Mouse (Mus musculus) left cerebral cortex, adult 11 months (tissue): ENCODE data around the gene Dkk3.

ENCODE experiments used
- DNase-seq: peaks from one replicate; pipeline ENCODE4 v3.0.0; 2022; ENCODE audit warnings: low spot score

Gene Dkk3

DNA sequence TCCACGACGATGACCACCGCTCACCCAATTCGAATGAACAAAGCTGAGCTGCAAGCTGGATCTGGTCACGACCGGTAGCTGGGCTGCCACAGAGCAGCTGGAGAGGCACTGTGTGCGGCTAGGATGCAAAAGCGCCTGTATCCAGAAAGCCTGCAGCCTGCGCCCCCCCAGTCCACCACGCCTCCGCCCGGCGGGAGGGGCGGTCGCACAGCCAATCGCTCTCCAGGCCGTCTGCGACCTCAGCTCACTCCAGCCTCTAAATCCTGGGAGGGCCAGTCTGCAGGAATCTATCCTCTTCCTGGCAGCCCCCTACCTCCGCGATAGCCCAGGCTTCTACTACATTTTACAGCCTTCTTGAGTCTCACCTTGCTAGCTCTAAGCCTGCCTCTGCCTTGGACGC lies at the start of gene Dkk3:
Gene Dkk3 (minus strand): TSS at position 116 of the 400 bp plus-strand sequence.
- no peak for DNase-seq

DNA sequence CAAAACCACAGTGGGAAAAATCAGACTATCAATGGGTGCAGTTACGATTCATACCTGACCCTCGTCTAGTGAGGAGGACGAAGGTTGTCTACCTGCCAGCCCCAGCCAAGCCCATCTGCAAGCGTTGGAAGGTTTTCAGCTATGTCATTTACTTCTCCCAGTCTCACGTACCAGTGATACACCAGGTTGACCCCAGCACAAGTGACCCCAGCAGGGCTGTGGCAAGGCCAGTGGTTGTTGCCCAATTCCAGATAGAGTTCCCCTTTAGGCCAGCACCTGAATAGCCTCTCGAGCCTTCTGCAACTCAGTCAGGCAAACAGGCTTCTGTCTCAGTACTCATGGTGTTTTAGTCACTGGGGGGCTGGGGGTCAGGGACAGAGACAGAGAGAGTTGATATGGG lies 48.9 kb upstream of the Dkk3 start:
- DNase-seq = no peak

DNA sequence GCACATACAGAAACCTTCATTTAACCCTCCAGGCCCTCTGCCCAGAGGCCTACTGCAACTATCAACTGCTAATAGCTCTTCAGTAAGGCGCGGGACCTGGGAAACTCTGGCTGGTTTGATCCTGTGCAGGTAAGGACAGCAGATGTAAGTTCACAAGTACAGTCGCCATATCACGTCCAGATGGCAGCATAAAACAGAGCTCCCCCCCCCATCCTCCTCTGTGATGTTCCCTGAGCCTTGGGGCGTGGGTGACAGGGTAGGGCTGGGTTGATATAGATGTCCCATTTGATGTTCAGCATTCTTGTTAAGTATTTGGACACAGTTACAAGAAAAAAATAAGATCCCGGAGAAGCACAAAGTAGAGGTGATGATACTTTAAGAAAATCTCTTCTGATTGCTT lies 46.7 kb upstream of the Dkk3 start:
- no peak for DNase-seq

DNA sequence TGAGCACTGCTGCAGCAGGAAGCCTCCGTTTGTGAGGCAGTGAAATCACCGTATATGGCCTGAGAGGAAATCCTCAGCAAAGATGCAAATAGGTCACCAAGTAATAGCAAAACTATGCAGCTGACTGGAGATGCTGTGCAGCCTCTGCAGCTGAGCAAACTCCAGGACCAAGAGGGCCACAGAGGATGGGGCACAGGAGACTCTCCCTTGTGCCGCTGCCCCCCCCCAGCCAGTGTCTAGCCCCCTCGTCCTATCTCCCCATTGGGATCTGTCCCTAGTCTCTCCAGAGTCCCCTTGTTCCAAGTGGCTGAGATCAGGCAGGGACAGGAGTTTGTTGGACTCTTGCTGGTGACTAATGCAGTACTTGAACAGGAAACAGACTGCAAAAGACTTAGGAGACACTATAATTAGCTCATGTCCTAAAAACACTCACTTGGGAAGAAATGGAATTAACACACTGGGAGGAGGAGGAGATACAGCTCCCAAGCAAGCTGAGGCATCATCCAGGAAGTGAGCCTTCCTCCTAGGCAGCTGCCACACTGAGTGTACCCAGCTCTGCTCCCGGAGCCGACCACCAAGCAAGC lies 45.6 kb upstream of the Dkk3 start:
- peak; percentile 58 for DNase-seq

DNA sequence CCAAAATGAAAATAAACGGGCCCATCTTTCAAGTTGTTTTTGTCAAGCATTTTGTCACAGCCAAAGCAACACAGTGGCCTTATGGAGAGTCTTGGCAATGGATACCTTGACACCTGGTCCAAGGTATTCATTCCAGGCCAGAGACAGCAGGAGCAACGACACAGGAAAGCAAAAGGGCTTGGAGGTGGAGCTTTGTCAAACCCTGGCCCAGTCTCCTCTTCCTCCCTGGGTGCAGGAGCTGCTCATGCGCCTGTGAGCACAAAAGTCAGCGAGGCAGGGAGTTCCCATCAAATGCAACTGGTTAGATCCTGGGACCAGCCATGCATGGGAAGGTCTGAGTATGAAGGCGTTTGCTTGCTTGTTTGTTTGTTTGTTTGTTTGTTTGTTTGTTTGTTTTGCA lies 45.1 kb upstream of the Dkk3 start:
- DNase-seq = no peak

DNA sequence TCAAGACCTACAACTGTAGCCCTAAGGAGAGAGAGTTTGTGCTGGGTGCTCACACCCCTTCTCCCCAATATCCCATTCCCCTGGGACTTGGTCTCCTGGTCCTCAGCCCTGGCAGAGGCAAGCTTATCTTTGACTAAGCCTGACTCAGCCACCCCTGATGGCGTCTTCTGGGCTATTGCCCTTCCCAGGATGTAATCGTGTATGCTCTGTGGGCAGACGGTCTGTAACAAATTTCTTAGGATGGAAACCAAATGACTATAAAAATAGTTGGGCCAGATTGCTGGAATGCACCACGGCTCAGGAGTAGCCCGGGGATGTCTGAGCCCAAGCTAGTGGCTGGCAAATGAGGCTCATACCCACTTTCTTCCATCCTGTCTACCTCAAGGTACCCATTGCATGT lies 44.0 kb upstream of the Dkk3 start:
- DNase-seq = no peak

DNA sequence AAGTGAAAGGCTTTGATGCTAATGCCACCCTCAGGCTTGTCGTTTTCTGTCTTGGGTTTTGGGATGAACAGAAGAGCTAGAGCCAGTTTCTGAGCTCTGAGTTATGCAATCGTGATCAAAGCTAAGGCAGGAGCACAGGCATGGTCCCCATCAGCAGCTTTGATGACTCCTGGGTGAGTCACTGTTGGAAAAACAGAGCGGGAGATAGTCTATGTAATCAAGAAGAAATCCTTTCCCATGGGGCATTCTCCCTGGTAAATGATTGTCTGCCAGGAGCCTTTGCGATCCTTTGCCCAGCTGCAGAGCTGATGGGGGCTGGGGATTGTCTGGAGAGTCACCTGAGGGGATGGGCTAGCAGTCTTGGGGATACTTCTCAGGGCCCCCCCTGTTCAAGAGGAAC lies 43.3 kb upstream of the Dkk3 start:
- DNase-seq = no peak

DNA sequence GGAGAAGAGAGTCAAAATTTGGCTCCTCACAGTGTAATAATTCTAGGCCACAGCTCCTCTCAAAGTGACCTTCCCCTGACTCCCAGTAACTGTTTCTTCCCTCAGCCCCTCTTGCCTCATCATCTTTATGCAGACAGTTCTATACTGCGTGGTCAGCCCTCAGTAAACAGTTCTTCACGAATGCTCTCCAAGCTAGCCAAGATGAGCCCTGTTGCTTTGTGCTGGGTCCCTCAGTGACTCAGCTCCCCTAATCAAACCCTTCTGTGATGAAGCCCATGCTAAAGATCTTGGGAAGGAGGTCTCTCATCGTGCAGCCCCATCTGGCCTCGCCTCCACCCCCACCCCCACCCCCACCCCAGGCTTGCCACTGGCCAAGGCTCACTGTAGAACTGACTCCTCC lies 41.9 kb upstream of the Dkk3 start:
- no peak for DNase-seq

DNA sequence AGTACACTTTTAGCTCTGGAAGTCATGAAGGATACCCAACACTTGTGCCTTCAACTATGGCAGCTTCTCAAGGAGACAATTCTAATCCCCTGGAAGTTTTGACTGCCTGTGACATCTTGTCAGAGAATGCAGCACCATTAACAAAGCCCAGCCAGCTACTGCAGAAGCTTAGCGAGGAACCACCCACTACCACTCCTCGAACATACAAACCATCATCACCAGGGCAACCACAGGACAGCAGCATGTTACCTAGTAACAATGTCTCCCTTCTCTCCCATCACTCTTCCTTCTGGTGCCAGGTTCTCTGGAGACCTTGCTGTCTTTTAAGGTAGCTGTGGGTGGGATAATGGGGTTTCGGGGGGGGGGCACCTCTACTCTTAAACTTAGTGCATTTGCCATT lies 40.5 kb upstream of the Dkk3 start:
- no peak for DNase-seq

DNA sequence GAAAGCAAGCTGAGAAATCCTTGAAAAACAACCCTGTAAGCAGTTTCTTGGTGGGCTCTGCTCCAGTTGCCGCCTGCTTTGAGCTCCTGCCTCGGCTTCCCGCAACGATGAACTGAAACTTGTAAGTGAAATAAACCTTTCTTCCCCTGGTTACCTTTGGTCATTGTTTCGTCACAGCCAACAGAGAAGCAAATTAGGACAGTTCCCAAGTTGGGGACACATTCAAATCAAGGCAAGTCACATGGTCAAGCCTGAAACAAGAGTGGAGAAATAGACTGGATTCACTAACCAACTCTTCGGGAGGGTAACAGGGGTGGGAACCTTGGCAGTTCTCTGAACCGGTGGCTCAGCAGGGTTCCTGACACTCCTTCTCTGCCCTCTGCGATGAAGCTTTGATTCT lies 38.6 kb upstream of the Dkk3 start:
- DNase-seq = no peak

DNA sequence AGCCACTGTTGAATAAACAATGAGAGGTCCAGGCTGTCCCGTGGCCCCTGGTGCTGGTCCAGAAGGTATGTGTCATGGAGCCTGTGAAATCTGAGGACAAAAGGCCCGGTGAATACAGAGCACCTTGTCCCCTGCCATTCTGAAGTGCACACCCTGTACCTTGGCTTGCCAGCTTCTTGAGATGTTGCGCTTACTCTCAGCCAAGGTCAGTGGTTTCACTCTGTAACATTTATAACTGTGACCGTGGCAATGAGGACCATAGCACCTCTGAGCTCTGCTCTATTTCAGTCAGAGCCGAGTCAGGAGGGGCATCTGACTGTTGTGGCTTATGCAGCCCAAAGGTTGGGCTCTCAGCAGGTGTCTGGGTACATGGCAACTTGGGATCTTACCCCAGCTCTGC lies 35.4 kb upstream of the Dkk3 start:
- no peak for DNase-seq

DNA sequence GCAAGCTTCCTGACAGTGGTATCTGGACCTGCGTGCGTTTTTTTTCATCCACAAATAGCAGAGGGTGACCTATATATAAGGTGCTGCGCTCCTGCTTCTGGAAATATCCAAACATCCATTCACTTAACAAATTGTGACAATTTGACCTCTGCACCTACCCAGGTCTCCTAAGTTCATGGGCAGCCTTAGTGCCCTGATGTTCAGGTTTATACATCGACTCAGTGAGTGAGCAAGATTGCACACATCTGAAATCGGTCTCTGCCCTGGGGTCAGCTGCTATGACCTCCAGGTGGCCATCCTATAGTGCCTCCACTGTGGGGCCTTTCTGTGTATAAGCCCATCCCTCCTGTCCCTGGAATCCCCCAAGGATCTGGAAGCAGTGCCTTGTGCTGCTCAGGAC lies 33.9 kb upstream of the Dkk3 start:
- no peak for DNase-seq

DNA sequence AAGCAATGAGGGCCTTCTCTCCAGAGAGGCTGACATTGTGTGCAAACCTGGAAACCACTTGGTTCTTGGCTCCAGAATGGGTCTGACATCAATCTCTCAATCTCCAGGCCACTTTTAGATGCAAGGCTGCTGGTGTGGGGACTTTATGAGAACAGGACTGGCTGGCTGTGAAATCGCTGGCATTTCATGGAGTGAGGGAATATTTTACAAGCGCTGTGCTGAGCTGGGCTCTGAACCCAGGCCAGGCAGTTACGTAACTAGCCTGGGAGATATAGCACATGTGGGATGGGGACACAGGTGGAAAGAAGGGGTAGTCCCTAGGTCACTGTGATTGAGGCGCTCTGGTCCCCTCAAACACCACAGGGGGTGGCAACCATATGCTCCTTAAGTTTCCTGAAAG lies 33.4 kb upstream of the Dkk3 start:
- no peak for DNase-seq

DNA sequence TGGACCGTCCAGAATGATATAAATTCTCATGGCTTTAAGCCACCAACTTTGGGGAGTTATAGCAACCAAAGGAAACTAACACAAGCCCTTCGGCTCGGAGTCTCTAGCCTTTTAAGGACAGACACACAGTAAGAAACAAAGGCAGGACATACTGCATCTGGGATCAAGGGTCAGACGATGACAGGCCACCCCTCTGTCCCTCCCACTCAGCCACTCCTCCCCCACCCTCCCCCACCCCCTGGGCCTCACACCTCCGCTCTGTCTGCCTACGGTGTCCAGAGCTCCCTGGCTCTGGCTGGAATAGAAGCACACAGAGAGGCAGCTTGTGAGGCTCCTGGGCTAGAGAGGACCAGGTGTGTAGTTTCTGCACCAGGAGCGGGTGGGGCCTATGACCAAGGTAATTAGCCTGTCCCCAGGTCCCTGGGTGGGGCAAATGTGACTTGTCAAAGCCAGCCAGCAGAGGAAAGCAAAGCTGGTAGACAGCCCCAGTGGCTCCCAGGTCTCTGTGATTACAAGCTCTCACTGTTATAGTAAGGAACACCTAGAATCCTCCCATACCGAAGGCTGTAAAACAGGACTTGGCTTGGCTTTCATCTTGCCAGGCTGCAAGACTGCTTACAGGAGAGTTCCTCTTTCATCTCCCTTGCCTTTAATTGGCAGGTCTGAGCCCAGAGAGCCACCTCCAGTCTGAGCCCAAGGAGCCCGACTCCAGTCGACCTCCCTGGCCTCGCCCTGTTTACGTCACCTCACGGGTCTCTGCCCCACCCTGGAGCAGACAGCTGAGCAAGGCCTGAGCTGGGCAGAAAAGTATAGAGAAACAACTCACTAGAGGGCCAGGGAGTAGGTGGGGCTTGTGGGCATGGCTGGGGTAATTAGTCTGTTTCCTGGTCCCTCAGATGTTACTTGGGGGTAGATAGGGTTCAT lies 28.9 kb upstream of the Dkk3 start:
- no peak for DNase-seq

DNA sequence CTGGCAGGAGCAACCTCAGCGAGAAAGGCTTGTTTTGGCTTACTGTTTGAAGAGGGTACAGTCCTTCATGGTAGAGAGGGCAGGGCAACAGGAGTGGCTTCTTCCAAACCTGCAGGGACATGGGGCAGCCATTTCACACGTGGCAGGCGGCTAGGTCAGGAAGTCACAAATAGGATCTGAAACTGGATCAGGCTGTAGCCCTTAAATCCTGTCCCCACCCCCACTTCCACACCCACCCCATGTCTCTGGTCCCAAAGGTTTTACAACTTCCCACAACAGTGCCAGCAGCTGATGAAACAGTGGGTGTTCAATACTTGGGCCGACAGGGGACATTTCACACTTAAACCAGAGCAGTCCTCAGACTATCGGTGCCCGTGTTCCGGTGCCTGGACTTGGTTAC lies 28.0 kb upstream of the Dkk3 start:
- DNase-seq = no peak

DNA sequence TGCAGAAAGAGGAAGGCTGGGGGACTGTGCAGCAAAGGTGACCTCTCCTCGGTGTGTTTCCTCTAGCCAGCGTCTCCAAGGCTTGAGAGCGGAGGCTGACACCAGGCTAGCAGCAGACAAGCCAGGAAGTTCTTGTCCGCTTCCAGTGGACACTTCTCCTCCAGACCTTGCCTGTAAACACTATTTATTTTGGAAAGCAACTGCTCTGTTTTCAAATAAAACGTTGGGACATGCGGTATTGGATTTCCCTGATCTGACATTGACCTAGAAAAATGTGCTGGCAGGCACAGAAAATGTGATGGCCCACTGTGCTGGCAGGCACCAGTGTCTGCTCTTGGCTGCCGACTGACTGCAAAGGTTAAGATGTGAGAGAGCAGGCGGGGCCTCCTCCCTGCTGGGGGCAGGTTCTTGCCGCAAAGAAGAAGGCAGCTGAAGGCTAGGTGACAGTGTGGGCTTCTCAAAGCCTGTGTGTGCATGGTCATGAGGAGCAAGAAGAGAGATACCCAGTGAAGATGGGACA lies 26.4 kb upstream of the Dkk3 start:
- no peak for DNase-seq

DNA sequence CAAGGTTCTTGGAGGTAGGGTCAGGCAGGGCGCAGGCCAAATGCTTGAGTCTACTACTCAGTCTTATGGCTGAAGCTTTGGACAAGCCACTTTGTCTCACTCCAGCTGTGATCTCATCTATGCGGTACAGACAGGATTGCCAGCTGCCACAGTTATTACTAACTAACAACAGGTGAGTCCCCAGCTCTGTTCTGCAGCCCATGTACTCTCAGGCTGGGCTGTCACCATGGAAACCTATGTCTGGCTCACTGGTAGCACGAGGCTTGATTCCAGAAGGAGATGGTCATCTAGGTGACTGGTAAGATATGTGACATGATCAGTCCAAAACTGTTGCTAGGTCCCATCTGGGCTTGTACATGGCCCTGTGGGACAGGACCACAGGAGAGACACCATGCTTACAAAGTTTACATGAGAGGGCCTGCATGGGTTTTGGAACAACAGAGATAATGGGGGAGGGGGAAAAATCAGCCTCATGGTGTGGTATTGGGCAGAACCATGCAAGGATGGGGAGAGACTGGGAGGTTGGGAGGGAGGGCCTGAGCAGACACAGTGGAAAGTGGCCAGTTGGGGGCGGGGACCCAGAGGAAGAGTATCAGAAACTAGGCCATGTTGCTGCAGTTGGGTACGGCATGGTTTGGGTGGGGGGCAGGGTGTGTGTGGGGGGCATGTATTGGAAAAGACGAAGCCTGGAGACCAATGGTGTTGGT lies 25.8 kb upstream of the Dkk3 start:
- no peak for DNase-seq

DNA sequence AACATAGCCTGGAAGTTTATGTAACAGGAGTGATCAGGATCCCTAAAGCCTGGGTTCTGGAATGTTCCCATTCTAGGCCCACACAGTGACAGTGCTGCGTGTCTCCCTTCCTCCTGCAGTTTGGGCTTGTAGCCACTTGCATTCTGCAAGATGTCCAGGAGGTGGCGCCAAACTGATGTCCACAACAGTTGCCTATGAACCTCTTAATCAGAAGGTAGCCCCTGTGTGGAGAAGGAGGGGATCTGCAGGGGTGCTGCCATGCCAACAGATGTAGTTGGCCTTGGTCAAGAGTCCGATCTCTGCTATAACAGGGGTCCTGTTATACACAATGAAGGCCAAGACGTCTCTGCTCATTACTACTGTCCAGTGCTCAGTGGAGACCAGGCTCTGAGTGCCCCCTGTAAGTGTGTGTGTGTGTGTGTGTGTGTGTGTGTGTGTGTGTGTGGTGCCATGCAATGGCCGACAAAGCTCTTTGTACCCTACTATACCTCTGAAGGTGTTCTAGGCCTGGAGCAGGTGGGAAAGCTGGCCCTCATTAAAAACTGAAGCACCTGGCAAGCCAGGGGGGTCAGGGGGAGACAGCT lies 24.5 kb upstream of the Dkk3 start:
- DNase-seq = peak; percentile 89

DNA sequence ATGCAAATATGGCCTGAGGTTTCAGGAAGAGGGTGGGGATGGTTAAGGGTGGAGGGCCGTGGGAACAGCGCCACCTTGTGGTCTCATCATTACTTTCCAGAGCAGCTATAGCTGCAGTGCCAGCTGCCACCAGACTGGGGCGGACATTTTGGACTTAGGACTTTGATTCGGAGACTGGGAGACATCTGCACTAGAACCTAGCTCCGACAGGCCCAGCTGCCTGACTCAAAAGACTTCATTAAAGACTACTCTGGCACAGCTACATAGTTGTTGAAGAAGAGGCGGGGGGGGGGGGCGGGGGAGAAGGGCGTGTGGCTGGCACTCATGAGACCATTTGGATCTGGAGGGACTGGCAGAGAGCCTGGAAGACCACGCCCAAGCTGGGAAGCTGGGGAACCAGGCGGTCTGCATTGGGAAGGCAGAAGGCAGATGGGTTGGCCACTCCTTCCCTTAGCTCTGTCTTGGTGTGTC lies 21.4 kb upstream of the Dkk3 start:
- DNase-seq = peak; percentile 73

DNA sequence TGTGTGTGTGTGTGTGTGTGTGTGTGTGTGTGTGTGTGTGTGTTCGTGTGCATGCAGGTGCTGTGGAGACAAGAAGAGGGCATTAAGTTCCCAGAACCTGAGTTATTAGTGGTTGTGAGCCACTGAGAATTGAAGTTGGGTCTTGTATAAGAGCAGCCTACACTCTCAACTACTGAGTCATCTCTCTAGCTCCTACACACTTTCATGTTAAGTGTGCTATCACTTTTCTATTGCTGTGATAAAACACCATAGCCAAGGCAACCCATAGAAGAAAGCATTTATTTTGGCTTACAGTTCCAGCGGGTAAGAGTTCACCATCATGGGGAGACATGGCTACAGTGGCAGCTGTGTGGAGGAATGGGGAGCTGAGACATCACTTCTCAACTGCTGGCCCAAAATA lies 17.8 kb upstream of the Dkk3 start:
- DNase-seq = no peak

DNA sequence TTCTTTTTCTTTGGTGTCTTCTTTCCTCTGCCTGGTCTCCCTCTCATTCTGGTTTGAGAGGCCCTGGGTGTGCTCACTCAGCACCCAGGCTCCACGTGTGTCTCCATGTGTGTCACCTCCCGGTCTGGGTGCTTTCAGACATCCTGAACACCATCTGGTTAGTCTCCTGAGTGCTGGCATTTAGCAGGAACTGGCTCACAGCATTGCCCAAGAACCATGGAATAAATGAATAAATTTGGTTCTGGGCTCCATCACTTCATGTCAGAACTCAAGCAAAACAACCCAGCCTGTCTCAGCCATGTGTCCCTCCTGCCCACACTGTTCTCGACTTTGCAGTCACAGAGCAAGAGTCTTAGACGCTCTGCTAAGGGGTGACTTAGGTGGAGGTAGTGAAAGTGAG lies 13.8 kb upstream of the Dkk3 start:
- peak; percentile 65 for DNase-seq

DNA sequence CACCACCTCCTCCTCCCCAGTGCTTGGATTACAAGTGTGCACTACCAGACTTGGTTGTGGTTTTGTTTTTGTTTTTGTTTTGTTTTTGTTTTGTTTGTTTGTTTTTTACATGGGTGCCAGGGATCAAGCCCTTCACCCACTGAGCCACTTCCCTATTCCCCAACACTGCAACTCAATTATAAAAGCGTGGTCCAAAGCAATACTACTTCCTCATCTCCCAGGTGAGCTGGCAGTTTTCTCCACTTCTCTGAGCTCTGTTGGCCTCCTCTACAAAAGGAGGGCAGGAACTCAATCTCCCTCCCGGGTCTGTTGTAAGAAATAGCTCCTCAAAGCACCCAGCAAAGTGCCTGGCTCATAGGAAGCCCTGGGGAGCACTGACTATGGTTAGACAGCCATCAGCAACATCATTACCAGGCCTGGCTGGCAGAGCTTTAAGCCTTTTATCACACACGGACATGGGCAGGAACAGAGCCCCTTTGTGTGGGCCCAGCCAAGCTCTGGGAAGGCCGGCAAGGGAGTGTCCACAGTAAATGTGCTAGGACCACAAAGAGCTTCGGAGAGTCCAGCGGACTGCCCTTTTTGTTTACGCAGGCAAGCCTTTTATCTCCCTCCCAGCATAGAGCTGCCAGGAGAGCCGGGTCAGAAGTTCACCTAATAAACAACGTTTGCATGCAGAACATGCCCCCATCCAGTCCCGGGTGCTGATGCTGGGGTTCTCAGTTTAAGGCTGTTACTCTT lies 11.3 kb upstream of the Dkk3 start:
- no peak for DNase-seq
